ENCODE assay signal across 9 mouse cellular contexts in genomic region chr14:29178695-29179396, GRCm38 (mm10).
DNase-seq lines count a peak whose midpoint lies in the region; ATAC-seq lines count a peak whose summit lies in the region.
"Had no signal": no experiment of that assay in that cellular context is flagged by ENCODE, and none has a peak within 500 bp of the region (broad histone marks: within the 10 kb centered on the region; RNA-seq: fewer than 3 reads in every experiment).

No protein-coding gene starts in this region.

- no peaks in the 10 kb centered on the region for H3K36me3 ChIP-seq in forebrain, embryonic 16.5 days (ENCODE audit: control insufficient read depth, insufficient read depth)

- H3K27me3 ChIP-seq in forebrain, embryonic 16.5 days (replicated peaks; ENCODE audit: control insufficient read depth, insufficient read depth, low read length), result no peaks in the 10 kb centered on the region

- no peak overlapping the region for H3K4me2 ChIP-seq in forebrain, embryonic 16.5 days (ENCODE audit: low read length)

- no peak overlapping the region for H3K9ac ChIP-seq in forebrain, embryonic 16.5 days (replicated peaks; ENCODE audit: low read depth, low read length)
- H3K9ac ChIP-seq: liver, embryonic 14.5 days had no signal

- peak; percentile 89 for ATAC-seq in forebrain, embryonic 16.5 days

- no peaks in the 10 kb centered on the region for H3K9me3 ChIP-seq in forebrain, embryonic 16.5 days (ENCODE audit: control insufficient read depth, low read length)

- WGBS in forebrain, embryonic 16.5 days, result 16% methylated on average over 15 of the region's 15 CpGs

- DNase-seq in kidney, postnatal 14 days, result peak; percentile 6
- DNase-seq in kidney, adult 9 months, result no peak
- DNase-seq in layer of hippocampus, postnatal 36 days, result peak; percentile 36 to 41
- peak; percentile 69 for DNase-seq in neural tube, embryonic 10.5 days (ENCODE audit: extremely low spot score, low spot score)
- DNase-seq in adrenal gland, postnatal 10 days, result no peak
- no peak for DNase-seq in thymus, adult 18-20 months
- no peak for DNase-seq in liver

- no peak overlapping the region for H3K27ac ChIP-seq in forebrain, embryonic 16.5 days (ENCODE audit: low read length)
- H3K27ac ChIP-seq: liver, embryonic 14.5 days had no signal

- peaks cover 9% of the 10 kb centered on the region for H3K4me1 ChIP-seq in forebrain, embryonic 16.5 days (replicated peaks; ENCODE audit: control insufficient read depth, insufficient read depth, low read length)

- H3K4me3 ChIP-seq in forebrain, embryonic 16.5 days (replicated peaks; ENCODE audit: low read length), result no peak overlapping the region

Comparison
In these comparisons a context has a peak if more than half of its experiments do, and no peak if none do; other contexts are left out.
1. DNase-seq: peak in kidney, postnatal 14 days (single experiment), layer of hippocampus, postnatal 36 days (2 of 2) and neural tube, embryonic 10.5 days (single experiment); none in kidney, adult 9 months (single experiment), adrenal gland, postnatal 10 days (single experiment), thymus, adult 18-20 months (0 of 2) and liver (single experiment).